Mouse (Mus musculus): ENCODE measurements around the gene Polr1e.
"Not testable (repeated sequence)": the region's sequence is repeated elsewhere in the genome, so short reads cannot be mapped to it uniquely, and the experiment has no call there.

The Polr1e gene

GRCm38 (mm10) chr4:45005452-45005851 lies 12.9 kb upstream of the Polr1e start:
- no peak for DNase-seq (ENCODE audit: low read depth, low spot score)

GRCm38 (mm10) chr4:45010806-45011415 lies 7.5 kb upstream of the Polr1e start:
- peak; percentile 13 for DNase-seq (ENCODE audit: low read depth, low spot score)

- peak; percentile 64 for DNase-seq (ENCODE audit: low read depth, low spot score)
These were observed 6.7 kb upstream of the Polr1e start for GRCm38 (mm10) chr4:45011581-45012104.

DNA sequence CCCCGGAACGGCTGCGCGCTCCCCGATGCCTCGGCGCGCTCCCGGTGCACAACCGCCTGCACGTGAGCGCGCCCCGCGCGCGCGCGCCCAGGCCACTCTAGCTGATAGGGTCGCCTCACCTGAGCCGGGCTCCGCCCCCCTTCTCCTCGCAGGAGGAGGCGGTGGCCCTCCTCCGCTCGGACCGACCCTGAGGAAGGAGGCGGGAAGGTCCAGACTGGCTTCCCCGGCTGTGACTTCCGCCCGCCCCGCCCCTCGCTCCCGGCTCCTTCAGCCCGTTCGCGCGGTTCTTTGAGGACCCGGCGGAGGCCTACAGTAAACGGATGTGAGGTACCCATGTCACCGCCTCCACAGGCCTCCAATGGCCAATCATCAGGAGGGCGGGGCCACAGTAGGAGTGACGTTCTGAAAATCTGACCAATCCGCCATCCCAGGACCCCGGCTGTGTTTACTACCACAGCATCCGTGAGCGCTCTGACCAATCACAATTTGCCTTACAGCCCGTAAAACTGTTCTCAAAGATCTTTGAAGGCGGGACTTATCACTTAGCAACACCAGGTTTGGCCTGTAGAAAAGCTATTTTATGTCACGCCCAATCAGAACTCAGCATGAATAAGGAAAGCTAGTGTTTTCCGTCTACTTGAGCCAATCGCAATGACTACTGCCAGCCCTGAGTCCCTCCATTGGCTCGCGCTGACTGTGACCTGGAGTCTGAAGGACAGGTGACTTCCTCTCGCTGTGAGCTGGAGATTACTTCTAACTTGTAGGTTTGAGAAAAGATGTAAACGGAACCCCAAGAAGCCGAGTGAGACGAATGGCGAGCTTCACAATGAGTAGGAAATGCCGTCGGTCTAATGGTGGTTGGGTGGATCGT lies 6.0 kb upstream of the Polr1e start, which contains the start of gene Zbtb5:
TSS of gene Zbtb5 (minus strand) at position 308 of the 871 bp plus-strand sequence.
- peak; percentile 100 for DNase-seq (ENCODE audit: low read depth, low spot score)

GRCm38 (mm10) chr4:45013031-45013431 lies 5.4 kb upstream of the Polr1e start:
- no peak for DNase-seq (ENCODE audit: low read depth, low spot score)

GRCm38 (mm10) chr4:45013537-45013936 lies 4.8 kb upstream of the Polr1e start:
- DNase-seq (ENCODE audit: low read depth, low spot score): no peak

DNA sequence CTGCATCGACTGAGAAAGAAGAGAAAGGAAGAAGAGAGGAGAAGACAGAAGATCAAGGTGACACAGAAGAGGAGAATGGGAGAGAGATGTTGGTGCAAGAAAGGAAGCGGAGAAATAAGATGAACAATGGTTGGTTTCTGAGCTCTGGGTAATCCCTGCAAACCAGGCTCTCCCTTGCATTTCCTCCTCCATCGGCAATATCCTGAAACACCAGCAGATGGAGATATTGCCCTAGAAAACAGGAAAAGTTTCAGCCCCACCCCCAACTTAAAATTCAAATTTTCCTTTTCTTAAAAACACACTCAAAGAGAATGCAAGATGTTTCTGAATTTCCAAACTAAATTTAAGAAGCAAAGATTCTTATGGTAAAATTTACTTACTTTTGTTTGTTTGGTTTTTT lies 2.8 kb upstream of the Polr1e start:
- DNase-seq (ENCODE audit: low read depth, low spot score): peak; percentile 37

DNA sequence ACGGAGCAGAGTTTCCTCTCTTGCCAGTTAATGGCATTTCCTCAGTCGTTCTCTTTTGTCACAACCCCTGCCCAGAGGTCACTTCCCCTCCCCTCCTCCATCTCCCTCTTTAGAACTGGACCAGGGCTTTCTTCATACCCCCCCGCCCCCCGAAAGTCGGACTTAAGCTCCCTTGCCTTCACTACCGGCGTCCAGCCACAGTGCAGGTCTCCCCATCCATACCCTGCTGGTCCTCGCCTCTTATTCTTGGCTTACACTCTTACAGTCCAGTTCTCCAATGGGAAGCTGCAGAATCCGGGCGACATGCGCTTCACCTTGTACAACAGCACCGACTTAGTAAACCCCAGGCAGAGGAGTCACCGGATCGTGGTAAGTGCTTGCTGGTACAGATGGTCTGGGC lies 626 bp downstream of the Polr1e start:
- no peak for DNase-seq (ENCODE audit: low read depth, low spot score)

DNA sequence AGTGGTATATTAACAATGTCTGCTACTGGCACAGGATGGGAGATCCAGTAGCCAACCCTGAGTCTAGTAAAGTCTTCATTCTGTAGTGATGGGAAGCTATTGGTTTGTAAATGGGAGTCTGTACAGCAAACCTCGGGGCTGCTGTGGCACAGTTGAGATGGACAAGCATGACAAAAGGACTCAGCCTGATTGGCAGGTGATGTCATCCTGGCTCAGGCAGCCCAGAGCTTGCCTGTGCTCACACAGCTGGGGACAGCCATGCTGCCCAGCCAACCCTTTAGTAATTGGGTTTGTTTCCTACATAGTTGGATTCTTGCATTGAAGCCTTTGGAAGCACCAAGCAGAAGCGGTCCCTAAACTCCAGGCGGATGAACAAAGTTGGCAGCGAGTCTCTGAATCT lies 8.1 kb downstream of the Polr1e start:
- no peak for DNase-seq (ENCODE audit: low read depth, low spot score)

DNA sequence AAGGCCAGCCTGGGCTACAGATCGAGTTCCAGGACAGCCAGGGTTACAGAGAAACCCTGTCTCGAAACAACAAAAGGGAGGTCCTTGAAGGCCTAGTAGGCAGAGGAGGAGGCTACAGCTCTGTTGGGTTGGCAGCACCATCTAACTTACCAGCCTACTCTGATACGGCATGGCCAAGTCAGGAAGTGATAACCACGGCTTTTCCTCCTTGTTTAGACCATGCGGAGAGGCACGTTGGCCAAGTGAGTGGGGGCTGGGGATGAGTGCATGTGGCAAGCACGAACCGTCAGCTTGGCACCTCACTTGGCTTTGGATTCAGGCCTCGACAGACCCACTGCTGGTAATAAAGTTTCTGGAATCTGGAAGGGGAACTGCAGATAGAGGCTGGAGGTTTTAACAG lies 14.2 kb downstream of the Polr1e start:
- no peak for DNase-seq (ENCODE audit: low read depth, low spot score)

- no peak for DNase-seq (ENCODE audit: low read depth, low spot score)
These were observed 16.6 kb downstream of the Polr1e start for GRCm38 (mm10) chr4:45034693-45035628.

- DNase-seq (ENCODE audit: low read depth, low spot score): no peak
These were observed 17.7 kb downstream of the Polr1e start for GRCm38 (mm10) chr4:45036048-45036447.

DNA sequence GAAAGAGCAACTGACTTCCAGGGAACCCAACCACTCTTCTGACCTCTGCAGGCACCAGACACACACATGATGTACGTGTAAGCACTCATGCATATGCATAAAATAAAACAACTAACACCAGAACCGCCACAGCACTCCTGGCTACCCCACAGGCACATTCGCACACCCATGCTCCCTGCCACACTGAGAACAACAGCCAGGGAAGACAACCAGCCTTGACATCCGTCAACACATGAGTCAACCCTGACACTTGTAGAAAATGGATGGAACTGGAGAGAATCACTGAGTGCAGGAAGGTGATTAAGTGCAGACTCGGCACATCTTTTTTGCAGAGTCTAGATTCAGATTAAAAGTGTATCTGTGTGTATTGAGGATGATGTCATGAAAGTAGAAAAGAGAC lies 18.2 kb downstream of the Polr1e start:
- no peak for DNase-seq (ENCODE audit: low read depth, low spot score)

- DNase-seq (ENCODE audit: low read depth, low spot score): no peak
These were observed 19.4 kb downstream of the Polr1e start for GRCm38 (mm10) chr4:45037455-45038410.

GRCm38 (mm10) chr4:45038879-45039278 lies 20.5 kb downstream of the Polr1e start:
- DNase-seq (ENCODE audit: low read depth, low spot score): not testable (repeated sequence)

GRCm38 (mm10) chr4:45039546-45039945 lies 21.2 kb downstream of the Polr1e start:
- not testable (repeated sequence) for DNase-seq (ENCODE audit: low read depth, low spot score)

GRCm38 (mm10) chr4:45040795-45041194 lies 22.4 kb downstream of the Polr1e start:
- no peak for DNase-seq (ENCODE audit: low read depth, low spot score)

GRCm38 (mm10) chr4:45046679-45047078 lies 28.3 kb downstream of the Polr1e start:
- no peak for DNase-seq (ENCODE audit: low read depth, low spot score)

- DNase-seq (ENCODE audit: low read depth, low spot score): no peak
These were observed 29.0 kb downstream of the Polr1e start for GRCm38 (mm10) chr4:45047286-45047887.

GRCm38 (mm10) chr4:45047956-45048355 lies 29.6 kb downstream of the Polr1e start:
- no peak for DNase-seq (ENCODE audit: low read depth, low spot score)
